Mouse (Mus musculus): ENCODE data around the gene Tmigd1. TPM values are rescaled to one million over a fixed set of nuclear protein-coding genes. Genes with fewer than 3 reads are reported as not detected.

Gene Tmigd1
- polyA plus RNA-seq (2015; fragmentation: Nextera tagmentation; extraction: Ambion mirVana) = 3.2 and 4.1 TPM in 2 replicates

GRCm38 (mm10) chr11:76901579-76902361 lies at the start of gene Tmigd1:
TSS of gene Tmigd1 (plus strand) at chr11:76902159.
- Histone ChIP-seq H3K9me3 (ENCODE audit: low read length) (no peaks in the 10 kb centered on the region), H3K4me1 (ENCODE audit: insufficient read depth, low read length) (peaks cover 22% of the 10 kb centered on the region), H3K4me2 (replicated peaks; ENCODE audit: low read depth, low read length) (no peak within 1 kb of the TSS), H3K9ac (replicated peaks; ENCODE audit: low read length) (no peak within 1 kb of the TSS), H3K4me3 (ENCODE audit: low read length) (no peak within 1 kb of the TSS), H3K27me3 (ENCODE audit: insufficient read depth, low read length) (no peaks in the 10 kb centered on the region), H3K27ac (ENCODE audit: low read length) (no peak within 1 kb of the TSS), H3K36me3 (ENCODE audit: insufficient read depth, low read length) (no peaks in the 10 kb centered on the region)
- no peak for ATAC-seq (ENCODE audit: low FRiP score, low TSS enrichment)
- 77% methylated on average over 7 of the region's 7 CpGs for WGBS

GRCm38 (mm10) chr11:76854475-76855341 lies 47.3 kb upstream of the Tmigd1 start:
- Histone ChIP-seq H3K4me1 (ENCODE audit: insufficient read depth, low read length) (peaks cover 21% of the 10 kb centered on the region), H3K9me3 (ENCODE audit: low read length) (peaks cover 3% of the 10 kb centered on the region; the same call in 1 of the 2 replicates), H3K27me3 (ENCODE audit: insufficient read depth, low read length) (no peaks in the 10 kb centered on the region), H3K4me2 (replicated peaks; ENCODE audit: low read depth, low read length) (peak overlapping the region; percentile 22), H3K9ac (replicated peaks; ENCODE audit: low read length) (peak overlapping the region; percentile 5; the same call in 1 of the 2 replicates), H3K4me3 (ENCODE audit: low read length) (no peak overlapping the region), H3K36me3 (ENCODE audit: insufficient read depth, low read length) (no peaks in the 10 kb centered on the region), H3K27ac (ENCODE audit: low read length) (peak overlapping the region; percentile 71)
- 29% methylated on average over 17 of the region's 17 CpGs for WGBS
- peak; percentile 91 for ATAC-seq (ENCODE audit: low FRiP score, low TSS enrichment)

GRCm38 (mm10) chr11:76856601-76857000 lies 45.4 kb upstream of the Tmigd1 start:
- H3K36me3 ChIP-seq (ENCODE audit: insufficient read depth, low read length) = no peaks in the 10 kb centered on the region

GRCm38 (mm10) chr11:76857111-76857510 lies 44.8 kb upstream of the Tmigd1 start:
- no peak for ATAC-seq (ENCODE audit: low FRiP score, low TSS enrichment)
- WGBS = 77% methylated on average over 7 of the region's 7 CpGs
- Histone ChIP-seq H3K9ac (replicated peaks; ENCODE audit: low read length) (no peak overlapping the region), H3K4me2 (replicated peaks; ENCODE audit: low read depth, low read length) (no peak overlapping the region), H3K4me1 (ENCODE audit: insufficient read depth, low read length) (peaks cover 15% of the 10 kb centered on the region), H3K27ac (ENCODE audit: low read length) (no peak overlapping the region), H3K9me3 (ENCODE audit: low read length) (peaks cover 3% of the 10 kb centered on the region; the same call in 1 of the 2 replicates), H3K27me3 (ENCODE audit: insufficient read depth, low read length) (no peaks in the 10 kb centered on the region), H3K36me3 (ENCODE audit: insufficient read depth, low read length) (no peaks in the 10 kb centered on the region), H3K4me3 (ENCODE audit: low read length) (no peak overlapping the region)

More at GRCm38 (mm10) chr11:76856601-76857000, 45.4 kb upstream of the Tmigd1 start:
- no peak overlapping the region for H3K4me3 ChIP-seq (ENCODE audit: low read length)
- no peaks in the 10 kb centered on the region for H3K27me3 ChIP-seq (ENCODE audit: insufficient read depth, low read length)
- H3K4me2 ChIP-seq (replicated peaks; ENCODE audit: low read depth, low read length) = no peak overlapping the region
- WGBS = 86% methylated on average over 2 of the region's 2 CpGs
- no peak overlapping the region for H3K27ac ChIP-seq (ENCODE audit: low read length)
- H3K9ac ChIP-seq (replicated peaks; ENCODE audit: low read length) = no peak overlapping the region
- H3K4me1 ChIP-seq (ENCODE audit: insufficient read depth, low read length) = peaks cover 15% of the 10 kb centered on the region
- no peak for ATAC-seq (ENCODE audit: low FRiP score, low TSS enrichment)
- peaks cover 3% of the 10 kb centered on the region; the same call in 1 of the 2 replicates for H3K9me3 ChIP-seq (ENCODE audit: low read length)

- H3K27ac ChIP-seq (ENCODE audit: low read length) = no peak overlapping the region
- H3K4me2 ChIP-seq (replicated peaks; ENCODE audit: low read depth, low read length) = no peak overlapping the region
- H3K4me1 ChIP-seq (ENCODE audit: insufficient read depth, low read length) = peaks cover 14% of the 10 kb centered on the region
- WGBS = 47% methylated on average over 5 of the region's 5 CpGs
- no peaks in the 10 kb centered on the region for H3K36me3 ChIP-seq (ENCODE audit: insufficient read depth, low read length)
- H3K4me3 ChIP-seq (ENCODE audit: low read length) = no peak overlapping the region
- no peak overlapping the region for H3K9ac ChIP-seq (replicated peaks; ENCODE audit: low read length)
- no peaks in the 10 kb centered on the region for H3K27me3 ChIP-seq (ENCODE audit: insufficient read depth, low read length)
- peaks cover 3% of the 10 kb centered on the region; the same call in 1 of the 2 replicates for H3K9me3 ChIP-seq (ENCODE audit: low read length)
- no peak for ATAC-seq (ENCODE audit: low FRiP score, low TSS enrichment)
Measured at GRCm38 (mm10) chr11:76858781-76859180, 43.2 kb upstream of the Tmigd1 start.

GRCm38 (mm10) chr11:76859261-76859660 lies 42.7 kb upstream of the Tmigd1 start:
- WGBS = 75% methylated on average over 5 of the region's 5 CpGs

GRCm38 (mm10) chr11:76861185-76861584 lies 40.8 kb upstream of the Tmigd1 start:
- Histone ChIP-seq H3K9ac (replicated peaks; ENCODE audit: low read length) (no peak overlapping the region), H3K4me2 (replicated peaks; ENCODE audit: low read depth, low read length) (no peak overlapping the region), H3K4me3 (ENCODE audit: low read length) (no peak overlapping the region), H3K27ac (ENCODE audit: low read length) (no peak overlapping the region), H3K36me3 (ENCODE audit: insufficient read depth, low read length) (no peaks in the 10 kb centered on the region), H3K27me3 (ENCODE audit: insufficient read depth, low read length) (no peaks in the 10 kb centered on the region), H3K4me1 (ENCODE audit: insufficient read depth, low read length) (no peaks in the 10 kb centered on the region), H3K9me3 (ENCODE audit: low read length) (peaks cover 3% of the 10 kb centered on the region; the same call in 1 of the 2 replicates)
- 81% methylated on average over 3 of the region's 3 CpGs for WGBS
- ATAC-seq (ENCODE audit: low FRiP score, low TSS enrichment) = no peak

More at GRCm38 (mm10) chr11:76859261-76859660, 42.7 kb upstream of the Tmigd1 start:
- Histone ChIP-seq H3K27ac (ENCODE audit: low read length) (no peak overlapping the region), H3K9ac (replicated peaks; ENCODE audit: low read length) (no peak overlapping the region), H3K4me2 (replicated peaks; ENCODE audit: low read depth, low read length) (no peak overlapping the region), H3K36me3 (ENCODE audit: insufficient read depth, low read length) (no peaks in the 10 kb centered on the region), H3K4me1 (ENCODE audit: insufficient read depth, low read length) (peaks cover 10% of the 10 kb centered on the region), H3K27me3 (ENCODE audit: insufficient read depth, low read length) (no peaks in the 10 kb centered on the region), H3K4me3 (ENCODE audit: low read length) (no peak overlapping the region), H3K9me3 (ENCODE audit: low read length) (peaks cover 3% of the 10 kb centered on the region; the same call in 1 of the 2 replicates)
- ATAC-seq (ENCODE audit: low FRiP score, low TSS enrichment) = no peak

GRCm38 (mm10) chr11:76872556-76873234 lies 29.3 kb upstream of the Tmigd1 start:
- 70% methylated on average over 11 of the region's 11 CpGs for WGBS
- no peak for ATAC-seq (ENCODE audit: low FRiP score, low TSS enrichment)
- Histone ChIP-seq H3K27me3 (ENCODE audit: insufficient read depth, low read length) (no peaks in the 10 kb centered on the region), H3K9ac (replicated peaks; ENCODE audit: low read length) (no peak overlapping the region), H3K4me3 (ENCODE audit: low read length) (no peak overlapping the region), H3K27ac (ENCODE audit: low read length) (no peak overlapping the region), H3K4me1 (ENCODE audit: insufficient read depth, low read length) (0 out of 2 replicates have a peak, but pooled peaks cover 6% of the 10 kb centered on the region), H3K4me2 (replicated peaks; ENCODE audit: low read depth, low read length) (no peak overlapping the region), H3K9me3 (ENCODE audit: low read length) (no peaks in the 10 kb centered on the region), H3K36me3 (ENCODE audit: insufficient read depth, low read length) (no peaks in the 10 kb centered on the region)

GRCm38 (mm10) chr11:76873865-76874264 lies 28.1 kb upstream of the Tmigd1 start:
- WGBS = 85% methylated on average over 5 of the region's 5 CpGs
- H3K27ac ChIP-seq (ENCODE audit: low read length) = no peak overlapping the region
- no peak overlapping the region for H3K4me3 ChIP-seq (ENCODE audit: low read length)
- no peak overlapping the region for H3K4me2 ChIP-seq (replicated peaks; ENCODE audit: low read depth, low read length)
- H3K9ac ChIP-seq (replicated peaks; ENCODE audit: low read length) = no peak overlapping the region
- no peaks in the 10 kb centered on the region for H3K36me3 ChIP-seq (ENCODE audit: insufficient read depth, low read length)
- ATAC-seq (ENCODE audit: low FRiP score, low TSS enrichment) = no peak
- H3K27me3 ChIP-seq (ENCODE audit: insufficient read depth, low read length) = no peaks in the 10 kb centered on the region
- no peaks in the 10 kb centered on the region for H3K9me3 ChIP-seq (ENCODE audit: low read length)
- H3K4me1 ChIP-seq (ENCODE audit: insufficient read depth, low read length) = 0 out of 2 replicates have a peak, but pooled peaks cover 6% of the 10 kb centered on the region
